Mouse (Mus musculus): ENCODE measurements around the gene Acsbg1. TPM values are rescaled to one million over a fixed set of nuclear protein-coding genes. Genes with fewer than 3 reads are reported as not detected.

The Acsbg1 gene
- polyA plus RNA-seq, 1 experiment from 2014 or later = 23.0 TPM

GRCm38 (mm10) chr9:54559771-54560471 is 101.7 kb downstream of the Acsbg1 start, which contains the start of gene Cib2:
TSS of gene Cib2 (minus strand) at chr9:54560218.
- ATAC-seq (replicated peaks) = peak; percentile 96
- no peaks in the 10 kb centered on the region for H3K36me3 ChIP-seq
- H3K4me3 ChIP-seq = peak within 1 kb of the TSS; percentile 50
- no peak within 1 kb of the TSS for H3K27ac ChIP-seq (replicated peaks)
- WGBS = 1% methylated on average over 53 of the region's 54 CpGs
- no peaks in the 10 kb centered on the region for H3K27me3 ChIP-seq
- H3K4me1 ChIP-seq = peaks cover 7% of the 10 kb centered on the region; the same call in 1 of the 2 replicates
- H3K9me3 ChIP-seq = no peaks in the 10 kb centered on the region
- peak within 1 kb of the TSS; percentile 57 for H3K9ac ChIP-seq (replicated peaks)
- H3K4me2 ChIP-seq (replicated peaks) = peak within 1 kb of the TSS; percentile 71

- Histone ChIP-seq H3K9ac (replicated peaks) (no peak overlapping the region), H3K9me3 (no peaks in the 10 kb centered on the region), H3K4me3 (no peak overlapping the region), H3K27me3 (no peaks in the 10 kb centered on the region), H3K4me2 (replicated peaks) (no peak overlapping the region), H3K27ac (replicated peaks) (no peak overlapping the region), H3K4me1 (peaks cover 7% of the 10 kb centered on the region; the same call in 1 of the 2 replicates), H3K36me3 (no peaks in the 10 kb centered on the region)
- ATAC-seq (replicated peaks) = no peak
- 79% methylated on average over 8 of the region's 8 CpGs for WGBS
Observed at GRCm38 (mm10) chr9:54558731-54559130, 102.9 kb downstream of the Acsbg1 start.

GRCm38 (mm10) chr9:54555044-54555443 is 106.6 kb downstream of the Acsbg1 start:
- Histone ChIP-seq H3K9me3 (no peaks in the 10 kb centered on the region), H3K27me3 (no peaks in the 10 kb centered on the region), H3K4me2 (replicated peaks) (no peak overlapping the region), H3K9ac (replicated peaks) (no peak overlapping the region), H3K36me3 (no peaks in the 10 kb centered on the region), H3K27ac (replicated peaks) (no peak overlapping the region), H3K4me3 (no peak overlapping the region), H3K4me1 (peaks cover 5% of the 10 kb centered on the region; the same call in 1 of the 2 replicates)
- WGBS = 73% methylated on average over 2 of the region's 2 CpGs
- ATAC-seq (replicated peaks) = no peak

Small RNA genes within 50 kb of the gene (microRNA-seq; reads per million reads assigned to microRNA genes)
- not detected for gene Mir5710

Other genes starting within 250 kb of the Acsbg1 start
- gene Dmxl2, start 160.2 kb downstream of the Acsbg1 start, polyA plus RNA-seq (2015; fragmentation: Nextera tagmentation; extraction: Ambion mirVana) = 52.4 and 53.5 TPM in 2 replicates
- gene Sh2d7, start 122.9 kb downstream of the Acsbg1 start, polyA plus RNA-seq (2015; fragmentation: Nextera tagmentation; extraction: Ambion mirVana) = 0.15 and 0.22 TPM in 2 replicates
- gene Cib2, start 101.7 kb downstream of the Acsbg1 start, polyA plus RNA-seq (2015; fragmentation: Nextera tagmentation; extraction: Ambion mirVana) = 40.6 and 41.4 TPM in 2 replicates
- 139 and 143 TPM in 2 replicates for gene Idh3a, start 75.5 kb downstream of the Acsbg1 start, polyA plus RNA-seq (2015; fragmentation: Nextera tagmentation; extraction: Ambion mirVana)
- gene Dnaja4, start 37.0 kb upstream of the Acsbg1 start, polyA plus RNA-seq (2015; fragmentation: Nextera tagmentation; extraction: Ambion mirVana) = 5.0 and 6.5 TPM in 2 replicates
- 121 and 123 TPM in 2 replicates for gene Wdr61, start 72.6 kb upstream of the Acsbg1 start, polyA plus RNA-seq (2015; fragmentation: Nextera tagmentation; extraction: Ambion mirVana)
- gene Crabp1, start 102.9 kb upstream of the Acsbg1 start, polyA plus RNA-seq (2015; fragmentation: Nextera tagmentation; extraction: Ambion mirVana) = 47.3 and 53.2 TPM in 2 replicates
- 48.6 and 51.2 TPM in 2 replicates for gene Ireb2, start 201.9 kb upstream of the Acsbg1 start, polyA plus RNA-seq (2015; fragmentation: Nextera tagmentation; extraction: Ambion mirVana)

All from forebrain, embryonic 15.5 days (tissue).